Mouse (Mus musculus) limb, embryonic 11.5 days (tissue): ENCODE results near the gene Upf1. TPM values are rescaled to one million over a fixed set of nuclear protein-coding genes. Genes with fewer than 3 reads are reported as not detected.

ENCODE experiments used
- ATAC-seq: fragments of 200-750 bp; cut with Nextera tagmentation; 2 replicates; pipeline ENCODE4 v1.8.0; 2017; ENCODE audit warnings: low read depth; ENCODE audit not compliant: insufficient number of reproducible peaks, low FRiP score, low TSS enrichment
- DNase-seq: peaks from one replicate; pipeline ENCODE4 v3.0.0-alpha.2; 2015; ENCODE audit warnings: low spot score
- H3K27ac ChIP-seq: fragments of 300-500 bp; sonication (generic); replicated peaks from 2 replicates; pipeline ENCODE4 v1.5.1; 2014; ENCODE audit warnings: low read depth, mild to moderate bottlenecking, low read length
- H3K27me3 ChIP-seq: fragments of 300-500 bp; sonication (generic); 2 replicates; pipeline ENCODE4 v1.6.1; 2014; ENCODE audit warnings: mild to moderate bottlenecking, low read length, mixed read lengths; ENCODE audit not compliant: control insufficient read depth, insufficient read depth
- H3K36me3 ChIP-seq: fragments of 300-500 bp; sonication (generic); 2 replicates; pipeline ENCODE4 v1.6.1; 2014; ENCODE audit warnings: mild to moderate bottlenecking, low read length, moderate library complexity, mixed read lengths; ENCODE audit not compliant: control insufficient read depth, insufficient read depth
- H3K4me1 ChIP-seq: fragments of 300-500 bp; sonication (generic); 2 replicates; pipeline ENCODE4 v1.6.1; 2014; ENCODE audit warnings: low read length, mixed read lengths; ENCODE audit not compliant: control insufficient read depth, insufficient read depth
- H3K4me2 ChIP-seq: fragments of 300-500 bp; sonication (generic); 2 replicates; pipeline ENCODE4 v1.6.1; 2014; ENCODE audit warnings: low read depth, mild to moderate bottlenecking, moderate library complexity; ENCODE audit not compliant: severe bottlenecking
- H3K4me3 ChIP-seq: fragments of 300-500 bp; sonication (generic); 2 replicates; pipeline ENCODE4 v1.5.1; 2014; ENCODE audit warnings: low read depth, low read length
- H3K9ac ChIP-seq: fragments of 300-500 bp; sonication (generic); 2 replicates; pipeline ENCODE4 v1.6.1; 2014; ENCODE audit warnings: mild to moderate bottlenecking, low read length
- H3K9me3 ChIP-seq: fragments of 300-500 bp; sonication (generic); 2 replicates; pipeline ENCODE4 v1.6.1; 2016; ENCODE audit warnings: low read length; ENCODE audit not compliant: control insufficient read depth
- WGBS: fragments of 180-500 bp; shearing (Covaris S2); extraction: QIAGEN DNeasy Blood & Tissue Kit; methylation state at CpG from one replicate; pipeline ENCODE4 v1.1.7; 2014; 5-methylcytosine and 5-hydroxymethylcytosine counted together
- polyA plus RNA-seq: library from polyadenylated mRNA; unstranded; fragments of >200 nt; fragmentation: Nextera tagmentation; extraction: Ambion mirVana; gene quantifications from 2 replicates; pipeline ENCODE4 v1.2.1, GENCODE M21; 2014

The Upf1 gene
- polyA plus RNA-seq, 1 experiment from 2014 or later: 23.2 TPM

- H3K9me3 ChIP-seq: no peaks in the 10 kb centered on the region
- no peak overlapping the region for H3K9ac ChIP-seq
- WGBS: 97% methylated on average over 6 of the region's 6 CpGs
- H3K4me2 ChIP-seq: no peak overlapping the region
- H3K27ac ChIP-seq: no peak overlapping the region
- no peaks in the 10 kb centered on the region for H3K27me3 ChIP-seq
- ATAC-seq (no peak), DNase-seq (no peak)
- peaks cover 22% of the 10 kb centered on the region for H3K4me1 ChIP-seq
- H3K4me3 ChIP-seq: no peak overlapping the region
- peaks cover 7% of the 10 kb centered on the region for H3K36me3 ChIP-seq
Measured at GRCm38 (mm10) chr8:70327512-70327911, 25.6 kb downstream of the Upf1 start.

GRCm38 (mm10) chr8:70323716-70324115, 29.4 kb downstream of the Upf1 start:
- Histone ChIP-seq H3K27ac (no peak overlapping the region), H3K27me3 (no peaks in the 10 kb centered on the region), H3K9me3 (no peaks in the 10 kb centered on the region), H3K9ac (no peak overlapping the region), H3K4me2 (no peak overlapping the region), H3K4me1 (no peaks in the 10 kb centered on the region; the same call in 1 of the 2 replicates), H3K36me3 (0 out of 2 replicates have a peak, but pooled peaks cover 2% of the 10 kb centered on the region), H3K4me3 (no peak overlapping the region)
- 94% methylated on average over 3 of the region's 3 CpGs for WGBS
- DNase-seq (no peak), ATAC-seq (no peak)

DNA sequence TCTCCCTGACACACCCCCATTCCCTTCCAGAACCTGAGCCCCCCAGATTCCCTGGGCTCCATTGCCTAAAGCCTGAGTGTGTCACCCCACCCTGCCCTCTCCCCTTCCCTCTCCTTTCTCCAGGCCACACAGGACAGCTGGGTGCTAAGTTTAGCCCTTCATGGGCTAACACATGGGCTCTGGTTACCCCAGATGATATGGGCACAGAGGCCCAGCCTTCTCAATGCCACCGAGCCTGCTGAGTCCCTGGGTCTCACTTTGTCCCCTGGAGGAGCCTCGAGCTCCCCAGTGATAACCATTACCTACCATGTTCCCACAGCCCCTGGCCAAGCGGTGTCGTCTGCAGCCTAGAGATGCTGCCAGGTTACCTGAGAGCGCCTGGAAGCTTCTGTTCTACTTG, 35.2 kb downstream of the Upf1 start:
- WGBS: 82% methylated on average over 5 of the region's 5 CpGs
- Histone ChIP-seq H3K27ac (no peak overlapping the region), H3K27me3 (no peaks in the 10 kb centered on the region), H3K9me3 (no peaks in the 10 kb centered on the region), H3K36me3 (peaks cover 3% of the 10 kb centered on the region; the same call in 1 of the 2 replicates), H3K9ac (no peak overlapping the region), H3K4me1 (peaks cover 19% of the 10 kb centered on the region), H3K4me2 (no peak overlapping the region), H3K4me3 (no peak overlapping the region)
- DNase-seq: no peak
- no peak for ATAC-seq

GRCm38 (mm10) chr8:70316511-70317504, 36.3 kb downstream of the Upf1 start:
- H3K9me3 ChIP-seq: no peaks in the 10 kb centered on the region
- peak; percentile 80 for ATAC-seq
- H3K4me3 ChIP-seq: peak overlapping the region; percentile 41
- peaks cover 19% of the 10 kb centered on the region for H3K4me1 ChIP-seq
- 15% methylated on average over 15 of the region's 15 CpGs for WGBS
- H3K27ac ChIP-seq: no peak overlapping the region; the same call in 1 of the 2 replicates
- H3K4me2 ChIP-seq: peak overlapping the region; percentile 67
- no peak overlapping the region for H3K9ac ChIP-seq
- no peaks in the 10 kb centered on the region for H3K27me3 ChIP-seq
- H3K36me3 ChIP-seq: peaks cover 8% of the 10 kb centered on the region
- peak; percentile 83 for DNase-seq

DNA sequence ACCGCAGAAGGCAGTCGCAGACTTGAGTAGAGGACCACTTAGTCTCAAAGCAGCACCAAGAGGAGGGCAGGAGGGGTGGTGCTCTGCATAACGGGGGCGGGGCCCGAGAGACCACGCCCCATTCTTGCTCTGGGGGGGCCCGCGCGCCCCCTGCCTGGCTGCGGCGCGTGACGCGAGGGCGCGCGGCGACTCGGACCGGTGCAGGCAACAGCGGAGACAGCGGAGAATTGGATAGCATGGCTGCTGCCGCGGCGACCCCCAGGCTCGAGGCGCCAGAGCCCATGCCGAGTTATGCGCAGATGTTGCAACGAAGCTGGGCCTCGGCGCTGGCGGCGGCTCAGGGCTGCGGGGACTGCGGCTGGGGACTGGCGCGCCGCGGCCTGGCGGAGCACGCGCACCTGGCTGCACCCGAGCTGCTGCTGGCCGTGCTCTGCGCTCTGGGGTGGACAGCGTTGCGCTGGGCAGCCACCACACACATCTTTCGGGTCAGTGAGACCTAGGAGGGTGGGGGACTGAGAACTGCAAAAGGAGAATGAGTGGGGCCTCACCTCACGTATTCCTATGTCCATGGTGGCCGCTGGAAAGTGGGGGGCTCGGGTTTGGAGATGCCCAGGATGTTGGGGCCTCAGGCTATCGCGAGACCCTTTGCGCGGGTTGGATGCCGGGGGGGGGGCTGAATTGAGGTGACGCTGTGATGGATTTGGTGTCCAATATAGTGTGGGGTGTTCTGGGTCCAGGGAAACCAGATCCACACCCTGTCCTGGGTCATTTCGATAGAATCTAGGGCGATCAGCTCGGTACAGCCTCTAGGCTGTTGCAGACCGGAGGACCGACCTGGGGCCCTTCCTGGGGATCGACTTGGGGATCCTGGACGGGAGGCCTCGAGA, 37.2 kb downstream of the Upf1 start, which contains the start of gene Cers1:
Cers1 (plus strand) TSS at position 152 of the 887 bp plus-strand sequence.
- WGBS: 2% methylated on average over 66 of the region's 66 CpGs
- Histone ChIP-seq H3K4me1 (peaks cover 19% of the 10 kb centered on the region), H3K27ac (peak within 1 kb of the TSS; percentile 57; the same call in 1 of the 2 replicates), H3K9me3 (no peaks in the 10 kb centered on the region), H3K9ac (peak within 1 kb of the TSS; percentile 58), H3K27me3 (no peaks in the 10 kb centered on the region), H3K36me3 (peaks cover 15% of the 10 kb centered on the region), H3K4me2 (peak within 1 kb of the TSS; percentile 67), H3K4me3 (peak within 1 kb of the TSS; percentile 41)
- DNase-seq (peak; percentile 84), ATAC-seq (peak; percentile 42)

DNA sequence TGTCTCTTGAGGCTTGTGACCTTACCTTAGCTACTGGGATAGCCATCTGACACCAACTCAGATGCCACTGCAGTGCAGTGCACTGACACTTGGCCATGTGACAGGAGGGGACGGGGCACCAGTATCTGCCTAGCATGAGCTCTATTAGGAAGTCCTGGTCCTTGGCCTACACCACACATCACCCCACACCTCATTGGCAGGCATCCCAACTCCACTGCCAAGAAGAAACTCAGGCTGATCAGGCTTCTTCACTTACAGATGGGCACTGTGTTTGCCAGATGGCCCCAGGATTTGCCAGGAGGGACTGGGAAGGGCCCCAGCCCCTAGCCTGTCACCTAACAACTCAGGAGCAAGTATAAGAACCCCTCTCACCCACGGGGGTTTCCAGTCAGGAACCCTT, 39.7 kb downstream of the Upf1 start:
- no peak overlapping the region for H3K4me3 ChIP-seq
- no peak for ATAC-seq
- 80% methylated on average over 2 of the region's 2 CpGs for WGBS
- no peak overlapping the region for H3K9ac ChIP-seq
- H3K9me3 ChIP-seq: no peaks in the 10 kb centered on the region
- H3K4me1 ChIP-seq: peaks cover 19% of the 10 kb centered on the region
- H3K27ac ChIP-seq: no peak overlapping the region
- no peaks in the 10 kb centered on the region for H3K27me3 ChIP-seq
- no peak for DNase-seq
- H3K36me3 ChIP-seq: peaks cover 23% of the 10 kb centered on the region
- H3K4me2 ChIP-seq: no peak overlapping the region

GRCm38 (mm10) chr8:70309311-70309710, 43.8 kb downstream of the Upf1 start:
- no peaks in the 10 kb centered on the region for H3K27me3 ChIP-seq
- ATAC-seq: no peak
- H3K36me3 ChIP-seq: peaks cover 43% of the 10 kb centered on the region
- no peak overlapping the region for H3K27ac ChIP-seq
- no peak overlapping the region for H3K4me3 ChIP-seq
- H3K4me2 ChIP-seq: no peak overlapping the region
- H3K4me1 ChIP-seq: peaks cover 1% of the 10 kb centered on the region; the same call in 1 of the 2 replicates
- peak; percentile 49 for DNase-seq
- no peaks in the 10 kb centered on the region for H3K9me3 ChIP-seq
- no peak overlapping the region for H3K9ac ChIP-seq
- WGBS: 37% methylated on average over 2 of the region's 2 CpGs

DNA sequence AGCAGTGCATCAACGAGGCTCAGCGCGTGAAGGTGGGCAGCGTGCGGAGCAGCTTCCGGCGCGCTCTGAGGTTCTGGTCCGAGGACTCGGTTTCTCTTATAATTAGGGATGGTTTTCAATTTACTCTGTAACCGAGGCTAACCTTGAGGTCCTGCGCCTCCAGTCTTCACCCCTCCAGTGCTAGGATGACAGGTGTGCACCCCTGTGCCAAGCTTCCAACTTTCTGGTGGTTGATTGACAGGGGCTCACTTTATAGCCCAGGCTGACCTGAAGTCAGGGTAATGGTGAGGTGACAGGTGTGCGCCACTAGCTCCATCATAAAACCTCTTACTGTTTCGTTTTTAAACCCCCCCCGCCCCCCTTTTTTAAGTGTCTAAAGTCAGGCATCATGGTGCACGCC, 50.2 kb downstream of the Upf1 start:
- peaks cover 23% of the 10 kb centered on the region for H3K36me3 ChIP-seq
- DNase-seq: no peak
- no peaks in the 10 kb centered on the region for H3K27me3 ChIP-seq
- ATAC-seq: peak; percentile 27; the same call in 1 of the 2 replicates
- H3K4me2 ChIP-seq: peak overlapping the region; percentile 91
- H3K9me3 ChIP-seq: no peaks in the 10 kb centered on the region
- peaks cover 15% of the 10 kb centered on the region for H3K4me1 ChIP-seq
- H3K9ac ChIP-seq: peak overlapping the region; percentile 68
- 6% methylated on average over 16 of the region's 16 CpGs for WGBS
- peak overlapping the region; percentile 91 for H3K4me3 ChIP-seq
- H3K27ac ChIP-seq: no peak overlapping the region
